Mouse (Mus musculus): ENCODE results near the gene Foxp1.

DNA sequence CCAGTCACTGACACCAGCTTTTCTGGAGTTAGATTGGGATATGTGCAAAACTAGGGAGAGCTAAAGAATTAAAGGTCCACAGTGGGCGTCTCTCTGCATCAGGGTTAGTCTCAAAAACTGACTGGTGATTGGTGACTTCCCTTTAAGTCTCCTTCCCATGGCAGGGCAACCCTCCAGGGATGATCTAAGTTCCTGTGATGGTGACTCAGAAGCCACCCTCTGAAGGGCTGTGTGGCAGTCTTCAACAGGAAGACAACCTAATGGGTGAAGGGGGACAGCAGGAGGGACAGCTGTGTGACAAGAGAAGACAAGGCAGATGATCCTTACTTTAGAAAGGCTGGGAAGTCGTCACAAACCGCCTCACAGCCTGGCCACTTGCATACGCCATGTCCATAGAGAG lies 544.7 kb downstream of the Foxp1 start:
- TF ChIP-seq CTCF (IDR thresholded peaks at IDR 0.05; ENCODE audit: low read depth, low read length), result no peak
- no peak for TF ChIP-seq TAL1 (conservative IDR thresholded peaks at IDR 0.05; ENCODE audit: low read depth, low read length)
- no peak for TF ChIP-seq GATA1 (IDR thresholded peaks at IDR 0.05; ENCODE audit: borderline replicate concordance, low read length)

Measured in G1E (cell line).